Mouse (Mus musculus): ENCODE data around the gene Spata33. TPM values are rescaled to one million over a fixed set of nuclear protein-coding genes. Genes with fewer than 3 reads are reported as not detected.
"Not testable (repeated sequence)": the region's sequence is repeated elsewhere in the genome, so short reads cannot be mapped to it uniquely, and the experiment has no call there.

Spata33 gene
- total and polyA plus RNA-seq, 2 experiments: 0.13 to 0.28 TPM

DNA sequence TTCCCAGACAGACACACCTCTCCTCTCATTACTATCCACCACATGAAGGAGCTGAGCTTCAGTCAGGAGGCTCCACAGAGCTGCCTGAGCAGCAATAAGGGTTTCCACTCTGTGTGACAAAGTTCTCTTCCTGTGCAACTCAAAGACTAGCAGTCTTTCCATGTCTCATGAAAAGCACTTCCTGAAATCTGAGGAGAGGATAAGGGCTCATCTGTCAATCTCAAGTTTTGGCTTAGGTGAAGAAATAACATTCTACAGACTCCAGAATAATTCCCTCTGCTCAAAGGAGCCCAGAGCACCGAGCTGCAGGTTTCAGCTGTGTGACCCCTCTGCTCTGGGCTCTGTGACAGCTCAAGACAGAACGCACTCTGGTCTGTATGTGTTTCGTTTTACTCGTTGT lies 40.3 kb downstream of the Spata33 start:
- H3K36me3 ChIP-seq (ENCODE audit: control insufficient read depth, insufficient read depth, low read length): peaks cover 12% of the 10 kb centered on the region
- H3K79me2 ChIP-seq (ENCODE audit: control insufficient read depth, insufficient read depth, low read length): peaks cover 22% of the 10 kb centered on the region; the same call in 1 of the 2 replicates
- no peak overlapping the region for H3K4me3 ChIP-seq (ENCODE audit: insufficient read depth, low read depth, low read length)
- no peaks in the 10 kb centered on the region for H3K27me3 ChIP-seq (ENCODE audit: control insufficient read depth, insufficient read depth, low read length)
- peaks cover 10% of the 10 kb centered on the region for H3K4me1 ChIP-seq (ENCODE audit: control insufficient read depth, insufficient read depth, low read length)
- no peak for TF ChIP-seq POLR2A (IDR thresholded peaks at IDR 0.05; ENCODE audit: extremely low read depth, insufficient read depth, low read length)
- no peak for TF ChIP-seq CTCF (IDR thresholded peaks at IDR 0.05; ENCODE audit: low read depth, low read length)
- H3K9ac ChIP-seq (ENCODE audit: low read depth, low read length): no peak overlapping the region
- no peak for DNase-seq (ENCODE audit: extremely low read depth, low read depth, low spot score)
- H3K27ac ChIP-seq (replicated peaks; ENCODE audit: insufficient read depth, low read depth, low read length): no peak overlapping the region; the same call in 1 of the 2 replicates
- 10% methylated on average over 4 of the region's 4 CpGs for WGBS

DNA sequence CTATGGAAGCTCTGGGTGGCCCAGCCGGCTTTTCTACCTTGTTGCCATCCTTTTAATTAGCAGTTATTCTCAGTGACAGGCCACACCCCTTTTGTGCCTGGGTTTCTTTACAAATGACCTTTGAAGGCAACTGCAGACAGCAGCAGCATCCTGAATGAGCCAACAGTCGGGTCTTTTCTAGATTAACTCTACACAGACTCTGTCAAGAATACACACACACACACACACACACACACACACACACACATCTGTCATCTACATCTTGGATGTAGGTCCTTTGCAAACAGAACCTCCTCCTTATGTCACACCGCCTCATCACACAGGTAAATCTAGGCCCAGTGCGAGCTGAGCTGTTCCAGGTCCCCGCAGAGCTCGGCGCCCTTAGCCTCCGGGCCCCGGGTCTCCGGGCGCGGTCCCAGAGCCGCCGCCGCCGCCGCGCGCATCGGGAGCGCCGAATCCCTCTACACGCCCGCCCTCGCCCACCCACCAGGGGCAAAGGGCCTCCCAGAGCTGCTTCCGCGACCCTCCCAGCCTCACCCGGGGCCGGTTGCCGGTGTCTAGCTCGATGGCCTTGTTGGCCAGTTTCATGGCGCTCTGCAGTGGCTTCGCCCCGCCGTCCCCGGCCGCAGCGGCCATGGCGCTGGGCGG lies 40.9 kb downstream of the Spata33 start:
- Histone ChIP-seq H3K4me3 (ENCODE audit: insufficient read depth, low read depth, low read length) (peak overlapping the region; percentile 99), H3K4me1 (ENCODE audit: control insufficient read depth, insufficient read depth, low read length) (peaks cover 10% of the 10 kb centered on the region), H3K27ac (replicated peaks; ENCODE audit: insufficient read depth, low read depth, low read length) (peak overlapping the region; percentile 89), H3K79me2 (ENCODE audit: control insufficient read depth, insufficient read depth, low read length) (peaks cover 22% of the 10 kb centered on the region; the same call in 1 of the 2 replicates), H3K36me3 (ENCODE audit: control insufficient read depth, insufficient read depth, low read length) (peaks cover 19% of the 10 kb centered on the region), H3K27me3 (ENCODE audit: control insufficient read depth, insufficient read depth, low read length) (no peaks in the 10 kb centered on the region), H3K9ac (ENCODE audit: low read depth, low read length) (peak overlapping the region; percentile 99)
- DNase-seq (ENCODE audit: extremely low read depth, low read depth, low spot score): peak; percentile 49
- no peak for TF ChIP-seq CTCF (IDR thresholded peaks at IDR 0.05; ENCODE audit: low read depth, low read length)
- TF ChIP-seq POLR2A (IDR thresholded peaks at IDR 0.05; ENCODE audit: extremely low read depth, insufficient read depth, low read length): no peak
- under 1% methylated on average over 40 of the region's 40 CpGs for WGBS

DNA sequence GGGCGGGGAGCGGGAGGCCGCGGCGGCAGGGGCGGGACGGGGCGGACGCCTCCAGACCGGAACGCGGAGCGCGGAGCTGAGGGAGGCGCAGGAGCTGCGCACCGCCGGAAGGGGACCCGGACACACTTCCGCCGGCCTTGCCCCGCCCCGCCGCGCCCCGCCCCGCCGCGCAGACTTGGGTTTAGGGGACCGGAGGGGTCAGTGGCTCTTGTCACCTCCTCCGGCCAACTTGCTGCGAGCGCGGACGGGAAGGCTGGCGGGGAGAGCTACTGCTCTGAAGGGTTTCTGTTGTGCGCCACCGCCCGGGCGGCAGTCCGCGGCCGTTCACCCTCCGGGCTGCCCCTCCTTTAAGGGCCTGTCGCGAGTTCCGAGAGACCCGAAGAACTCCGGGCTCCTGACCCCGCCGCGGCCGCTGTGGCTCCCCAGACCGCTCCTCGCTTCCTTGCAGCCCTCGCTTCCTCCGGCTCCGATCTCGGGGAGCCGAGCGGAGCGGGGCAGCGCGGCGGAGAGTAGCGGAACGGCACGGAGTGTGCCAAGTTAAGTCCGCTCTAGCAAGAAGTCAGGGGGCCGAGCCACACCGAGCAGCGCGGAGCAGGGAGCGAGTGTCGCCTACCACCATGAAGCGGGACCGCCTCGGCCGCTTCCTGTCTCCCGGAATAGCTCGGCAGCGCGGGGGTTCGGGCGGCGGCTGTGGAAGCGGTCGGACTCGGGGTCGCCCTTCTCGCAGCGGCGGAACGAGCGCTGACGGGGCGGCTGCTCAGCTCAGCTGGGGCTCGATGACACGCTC lies 41.7 kb downstream of the Spata33 start, which contains the start of the genes Zfp276 and Vps9d1:
Gene Zfp276, plus strand, starts transcription at position 97 of the 787 bp plus-strand sequence.
Gene Vps9d1, minus strand, starts transcription at position 250 of the 787 bp plus-strand sequence.
- Histone ChIP-seq H3K4me1 (ENCODE audit: control insufficient read depth, insufficient read depth, low read length) (peaks cover 10% of the 10 kb centered on the region), H3K9ac (ENCODE audit: low read depth, low read length) (peak within 1 kb of the TSS; percentile 99), H3K27ac (replicated peaks; ENCODE audit: insufficient read depth, low read depth, low read length) (peak within 1 kb of the TSS; percentile 92), H3K4me3 (ENCODE audit: insufficient read depth, low read depth, low read length) (peak within 1 kb of the TSS; percentile 99), H3K36me3 (ENCODE audit: control insufficient read depth, insufficient read depth, low read length) (peaks cover 21% of the 10 kb centered on the region), H3K27me3 (ENCODE audit: control insufficient read depth, insufficient read depth, low read length) (no peaks in the 10 kb centered on the region), H3K79me2 (ENCODE audit: control insufficient read depth, insufficient read depth, low read length) (peaks cover 22% of the 10 kb centered on the region; the same call in 1 of the 2 replicates)
- peak; percentile 70 for DNase-seq (ENCODE audit: extremely low read depth, low read depth, low spot score)
- TF ChIP-seq CTCF (IDR thresholded peaks at IDR 0.05; ENCODE audit: low read depth, low read length) (no peak), POLR2A (IDR thresholded peaks at IDR 0.05; ENCODE audit: extremely low read depth, insufficient read depth, low read length) (peak; percentile 87)
- WGBS: under 1% methylated on average over 99 of the region's 99 CpGs

DNA sequence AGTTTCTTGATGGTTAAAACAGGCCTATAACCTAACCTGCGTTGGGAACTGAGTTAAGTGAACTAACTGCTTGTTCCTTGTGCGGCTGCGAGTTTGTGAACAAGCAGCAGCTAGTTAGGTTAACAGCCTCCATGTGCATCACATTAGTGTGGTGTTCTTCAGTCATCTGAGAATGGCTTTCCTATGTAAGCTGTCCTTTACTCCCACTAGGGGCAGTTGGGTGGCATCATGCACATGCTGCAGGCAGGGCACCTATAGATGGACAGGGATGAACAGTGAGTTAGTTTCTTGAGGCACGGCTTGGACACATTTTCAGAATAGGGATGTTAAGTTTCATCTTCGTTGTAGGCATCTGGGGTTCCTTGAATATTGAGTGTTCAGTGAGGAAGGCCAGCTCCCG lies 42.5 kb downstream of the Spata33 start:
- Histone ChIP-seq H3K4me1 (ENCODE audit: control insufficient read depth, insufficient read depth, low read length) (peaks cover 10% of the 10 kb centered on the region), H3K9ac (ENCODE audit: low read depth, low read length) (peak overlapping the region; percentile 99), H3K4me3 (ENCODE audit: insufficient read depth, low read depth, low read length) (peak overlapping the region; percentile 99), H3K27me3 (ENCODE audit: control insufficient read depth, insufficient read depth, low read length) (no peaks in the 10 kb centered on the region), H3K36me3 (ENCODE audit: control insufficient read depth, insufficient read depth, low read length) (peaks cover 26% of the 10 kb centered on the region), H3K79me2 (ENCODE audit: control insufficient read depth, insufficient read depth, low read length) (peaks cover 22% of the 10 kb centered on the region; the same call in 1 of the 2 replicates), H3K27ac (replicated peaks; ENCODE audit: insufficient read depth, low read depth, low read length) (peak overlapping the region; percentile 92; the same call in 1 of the 2 replicates)
- 47% methylated on average over 6 of the region's 6 CpGs for WGBS
- TF ChIP-seq POLR2A (IDR thresholded peaks at IDR 0.05; ENCODE audit: extremely low read depth, insufficient read depth, low read length): no peak
- TF ChIP-seq CTCF (IDR thresholded peaks at IDR 0.05; ENCODE audit: low read depth, low read length): no peak
- no peak for DNase-seq (ENCODE audit: extremely low read depth, low read depth, low spot score)

DNA sequence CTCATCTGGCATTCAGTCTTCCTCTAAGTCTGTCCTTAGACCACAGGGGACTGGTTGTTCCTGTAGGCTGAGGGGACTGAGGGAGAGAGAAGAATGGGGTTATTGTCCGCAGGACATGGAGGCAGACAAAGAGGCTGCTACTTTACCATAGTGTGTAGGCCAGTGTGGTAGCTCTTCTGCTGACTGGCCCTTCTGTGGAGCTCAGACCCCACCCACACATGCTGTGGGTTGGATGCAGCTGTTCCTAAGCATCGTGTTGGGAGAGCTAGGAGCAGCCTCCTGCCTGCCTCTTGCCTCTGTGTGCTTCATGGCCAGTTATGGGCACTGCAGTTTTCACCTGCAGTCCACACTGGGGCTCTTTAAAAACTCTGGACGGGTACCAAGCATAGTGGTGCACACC lies 44.5 kb downstream of the Spata33 start:
- TF ChIP-seq CTCF (IDR thresholded peaks at IDR 0.05; ENCODE audit: low read depth, low read length): no peak
- TF ChIP-seq POLR2A (IDR thresholded peaks at IDR 0.05; ENCODE audit: extremely low read depth, insufficient read depth, low read length): no peak
- no peak for DNase-seq (ENCODE audit: extremely low read depth, low read depth, low spot score)
- H3K27ac ChIP-seq (replicated peaks; ENCODE audit: insufficient read depth, low read depth, low read length): no peak overlapping the region
- peaks cover 10% of the 10 kb centered on the region for H3K4me1 ChIP-seq (ENCODE audit: control insufficient read depth, insufficient read depth, low read length)
- WGBS: 93% methylated on average over 3 of the region's 3 CpGs
- peaks cover 22% of the 10 kb centered on the region; the same call in 1 of the 2 replicates for H3K79me2 ChIP-seq (ENCODE audit: control insufficient read depth, insufficient read depth, low read length)
- no peaks in the 10 kb centered on the region for H3K27me3 ChIP-seq (ENCODE audit: control insufficient read depth, insufficient read depth, low read length)
- peaks cover 32% of the 10 kb centered on the region for H3K36me3 ChIP-seq (ENCODE audit: control insufficient read depth, insufficient read depth, low read length)
- H3K4me3 ChIP-seq (ENCODE audit: insufficient read depth, low read depth, low read length): no peak overlapping the region
- H3K9ac ChIP-seq (ENCODE audit: low read depth, low read length): no peak overlapping the region

DNA sequence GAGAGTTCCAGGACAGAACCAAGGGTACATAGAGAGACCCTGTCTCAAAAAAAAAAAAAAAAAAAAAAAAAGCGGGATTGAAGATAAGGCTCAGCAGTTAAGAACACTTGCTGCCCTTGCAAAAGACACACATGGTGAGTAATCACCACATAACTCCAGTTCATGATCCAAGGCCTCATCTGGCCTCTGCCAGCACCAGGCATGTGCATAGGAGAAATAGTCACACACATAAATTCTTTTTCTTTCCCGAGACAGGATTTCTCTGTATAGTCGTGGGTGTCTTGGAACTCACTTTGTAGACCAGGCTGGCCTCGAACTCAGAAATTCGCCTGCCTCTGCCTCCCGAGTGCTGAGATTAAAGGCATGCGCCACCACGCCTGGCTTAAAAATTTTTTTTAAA lies 45.0 kb downstream of the Spata33 start:
- H3K27ac ChIP-seq (replicated peaks; ENCODE audit: insufficient read depth, low read depth, low read length); DNase-seq (ENCODE audit: extremely low read depth, low read depth, low spot score); H3K27me3 ChIP-seq (ENCODE audit: control insufficient read depth, insufficient read depth, low read length); H3K4me1 ChIP-seq (ENCODE audit: control insufficient read depth, insufficient read depth, low read length); H3K9ac ChIP-seq (ENCODE audit: low read depth, low read length); H3K4me3 ChIP-seq (ENCODE audit: insufficient read depth, low read depth, low read length): not testable (repeated sequence)
- peaks cover 22% of the 10 kb centered on the region; the same call in 1 of the 2 replicates for H3K79me2 ChIP-seq (ENCODE audit: control insufficient read depth, insufficient read depth, low read length)
- WGBS: 95% methylated on average over 8 of the region's 8 CpGs
- peaks cover 32% of the 10 kb centered on the region for H3K36me3 ChIP-seq (ENCODE audit: control insufficient read depth, insufficient read depth, low read length)

Measured in liver, adult 2 months (tissue).